Mouse (Mus musculus) limb, embryonic 10.5 days (tissue): ENCODE results near the gene Tef. TPM values are rescaled to one million over a fixed set of nuclear protein-coding genes. Genes with fewer than 3 reads are reported as not detected.

Experiments used
- DNase-seq: peaks from one replicate; pipeline ENCODE4 v3.0.0-alpha.2; 2017; ENCODE audit warnings: low spot score
- H3K27ac ChIP-seq: fragments of 300-500 bp; sonication (generic); 2 replicates; pipeline ENCODE4 v1.5.1; 2016; ENCODE audit warnings: mild to moderate bottlenecking
- H3K27me3 ChIP-seq: fragments of 300-500 bp; sonication (generic); 2 replicates; pipeline ENCODE4 v1.6.1; 2016; ENCODE audit warnings: low read depth, mild to moderate bottlenecking; ENCODE audit not compliant: poor library complexity, severe bottlenecking
- H3K36me3 ChIP-seq: fragments of 300-500 bp; sonication (generic); 2 replicates; pipeline ENCODE4 v1.6.1; 2016; ENCODE audit warnings: mild to moderate bottlenecking, moderate library complexity
- H3K4me1 ChIP-seq: fragments of 300-500 bp; sonication (generic); 2 replicates; pipeline ENCODE4 v1.6.1; 2016
- H3K4me3 ChIP-seq: fragments of 300-500 bp; sonication (generic); 2 replicates; pipeline ENCODE4 v1.5.1; 2016; ENCODE audit warnings: mild to moderate bottlenecking, moderate library complexity
- H3K9me3 ChIP-seq: fragments of 300-500 bp; sonication (generic); replicated peaks from 2 replicates; pipeline ENCODE4 v1.6.1; 2016; ENCODE audit warnings: mild to moderate bottlenecking
- WGBS: fragments of 180-500 bp; shearing (Covaris S2); methylation state at CpG from one replicate; pipeline ENCODE4 v1.1.7; 2016; 5-methylcytosine and 5-hydroxymethylcytosine counted together
- polyA plus RNA-seq: library from polyadenylated mRNA; unstranded; fragments of >200 nt; fragmentation: Nextera tagmentation; extraction: Ambion mirVana; gene quantifications from 2 replicates; pipeline ENCODE4 v1.2.1, GENCODE M21; 2016

The Tef gene
- polyA plus RNA-seq, 1 experiment from 2014 or later, result 16.5 TPM

- H3K9me3 ChIP-seq, result no peaks in the 10 kb centered on the region
- H3K27me3 ChIP-seq, result no peaks in the 10 kb centered on the region
- H3K27ac ChIP-seq, result no peak overlapping the region
- DNase-seq, result no peak
- H3K36me3 ChIP-seq, result peaks cover 43% of the 10 kb centered on the region
- 90% methylated on average over 5 of the region's 5 CpGs for WGBS
- no peak overlapping the region for H3K4me3 ChIP-seq
- H3K4me1 ChIP-seq, result peaks cover 37% of the 10 kb centered on the region
Observed at GRCm38 (mm10) chr15:81813986-81814705, 11.9 kb downstream of the Tef start.

GRCm38 (mm10) chr15:81814716-81815370 lies 12.6 kb downstream of the Tef start:
- WGBS, result 92% methylated on average over 12 of the region's 12 CpGs
- H3K4me3 ChIP-seq, result no peak overlapping the region
- no peaks in the 10 kb centered on the region for H3K27me3 ChIP-seq
- H3K9me3 ChIP-seq, result no peaks in the 10 kb centered on the region
- H3K36me3 ChIP-seq, result peaks cover 50% of the 10 kb centered on the region
- DNase-seq, result no peak
- H3K4me1 ChIP-seq, result peaks cover 33% of the 10 kb centered on the region
- H3K27ac ChIP-seq, result no peak overlapping the region

GRCm38 (mm10) chr15:81818404-81818803 lies 16.2 kb downstream of the Tef start:
- peaks cover 84% of the 10 kb centered on the region for H3K36me3 ChIP-seq
- no peaks in the 10 kb centered on the region for H3K27me3 ChIP-seq
- H3K4me1 ChIP-seq, result 0 out of 2 replicates have a peak, but pooled peaks cover 3% of the 10 kb centered on the region
- DNase-seq, result no peak
- H3K9me3 ChIP-seq, result no peaks in the 10 kb centered on the region
- no peak overlapping the region for H3K4me3 ChIP-seq
- WGBS, result 89% methylated on average over 3 of the region's 3 CpGs
- no peak overlapping the region for H3K27ac ChIP-seq

- 89% methylated on average over 3 of the region's 3 CpGs for WGBS
- H3K4me3 ChIP-seq, result no peak overlapping the region
- no peak for DNase-seq
- H3K27ac ChIP-seq, result no peak overlapping the region
- H3K36me3 ChIP-seq, result peaks cover 90% of the 10 kb centered on the region
- H3K9me3 ChIP-seq, result no peaks in the 10 kb centered on the region
- H3K4me1 ChIP-seq, result no peaks in the 10 kb centered on the region
- H3K27me3 ChIP-seq, result no peaks in the 10 kb centered on the region
Observed at GRCm38 (mm10) chr15:81822631-81823030, 20.4 kb downstream of the Tef start.

GRCm38 (mm10) chr15:81824832-81825231 lies 22.6 kb downstream of the Tef start:
- Histone ChIP-seq H3K36me3 (peaks cover 73% of the 10 kb centered on the region), H3K27ac (no peak overlapping the region), H3K4me3 (no peak overlapping the region), H3K9me3 (no peaks in the 10 kb centered on the region), H3K27me3 (no peaks in the 10 kb centered on the region), H3K4me1 (no peaks in the 10 kb centered on the region)
- DNase-seq, result no peak
- 82% methylated on average over 3 of the region's 3 CpGs for WGBS

- Histone ChIP-seq H3K4me1 (peaks cover 8% of the 10 kb centered on the region), H3K27me3 (peaks cover under 1% of the 10 kb centered on the region; the same call in 1 of the 2 replicates), H3K9me3 (no peaks in the 10 kb centered on the region), H3K27ac (no peak overlapping the region), H3K4me3 (no peak overlapping the region), H3K36me3 (peaks cover 37% of the 10 kb centered on the region)
- DNase-seq, result no peak
- WGBS, result 89% methylated on average over 7 of the region's 7 CpGs
Observed at GRCm38 (mm10) chr15:81828426-81829207, 26.4 kb downstream of the Tef start.

- DNase-seq, result no peak
- H3K4me1 ChIP-seq, result peaks cover 10% of the 10 kb centered on the region
- H3K36me3 ChIP-seq, result peaks cover 31% of the 10 kb centered on the region
- no peak overlapping the region for H3K27ac ChIP-seq
- H3K9me3 ChIP-seq, result no peaks in the 10 kb centered on the region
- peaks cover 6% of the 10 kb centered on the region for H3K27me3 ChIP-seq
- 79% methylated on average over 2 of the region's 2 CpGs for WGBS
- no peak overlapping the region for H3K4me3 ChIP-seq
Observed at GRCm38 (mm10) chr15:81829208-81829580, 27.0 kb downstream of the Tef start.

GRCm38 (mm10) chr15:81830530-81830929 lies 28.3 kb downstream of the Tef start:
- DNase-seq, result no peak
- H3K27ac ChIP-seq, result no peak overlapping the region
- H3K4me1 ChIP-seq, result peaks cover 22% of the 10 kb centered on the region
- peaks cover 20% of the 10 kb centered on the region for H3K27me3 ChIP-seq
- 94% methylated on average over 4 of the region's 4 CpGs for WGBS
- H3K4me3 ChIP-seq, result no peak overlapping the region
- peaks cover 18% of the 10 kb centered on the region for H3K36me3 ChIP-seq
- H3K9me3 ChIP-seq, result no peaks in the 10 kb centered on the region

GRCm38 (mm10) chr15:81831136-81831825 lies 29.1 kb downstream of the Tef start:
- WGBS, result 17% methylated on average over 24 of the region's 24 CpGs
- Histone ChIP-seq H3K4me1 (peaks cover 30% of the 10 kb centered on the region), H3K36me3 (peaks cover 11% of the 10 kb centered on the region; the same call in 1 of the 2 replicates), H3K9me3 (no peaks in the 10 kb centered on the region), H3K27me3 (peaks cover 27% of the 10 kb centered on the region), H3K27ac (0 out of 2 replicates have a peak overlapping the region, but pooled peaks have one; percentile 31), H3K4me3 (peak overlapping the region; percentile 21; the same call in 1 of the 2 replicates)
- peak; percentile 93 for DNase-seq

GRCm38 (mm10) chr15:81832219-81832618 lies 30.0 kb downstream of the Tef start:
- 96% methylated on average over 3 of the region's 3 CpGs for WGBS
- H3K36me3 ChIP-seq, result 0 out of 2 replicates have a peak, but pooled peaks cover 10% of the 10 kb centered on the region
- H3K4me3 ChIP-seq, result no peak overlapping the region
- no peaks in the 10 kb centered on the region for H3K9me3 ChIP-seq
- DNase-seq, result no peak
- H3K4me1 ChIP-seq, result peaks cover 39% of the 10 kb centered on the region
- peaks cover 37% of the 10 kb centered on the region for H3K27me3 ChIP-seq
- H3K27ac ChIP-seq, result no peak overlapping the region

GRCm38 (mm10) chr15:81833481-81833880 lies 31.3 kb downstream of the Tef start:
- H3K4me1 ChIP-seq, result peaks cover 43% of the 10 kb centered on the region
- H3K9me3 ChIP-seq, result no peaks in the 10 kb centered on the region
- H3K27me3 ChIP-seq, result peaks cover 43% of the 10 kb centered on the region
- 75% methylated on average over 4 of the region's 4 CpGs for WGBS
- no peak for DNase-seq
- no peak overlapping the region for H3K27ac ChIP-seq
- H3K4me3 ChIP-seq, result no peak overlapping the region
- H3K36me3 ChIP-seq, result 0 out of 2 replicates have a peak, but pooled peaks cover 3% of the 10 kb centered on the region

- Histone ChIP-seq H3K27me3 (peaks cover 43% of the 10 kb centered on the region), H3K36me3 (0 out of 2 replicates have a peak, but pooled peaks cover 2% of the 10 kb centered on the region), H3K4me3 (no peak overlapping the region), H3K4me1 (peaks cover 43% of the 10 kb centered on the region), H3K27ac (no peak overlapping the region), H3K9me3 (no peaks in the 10 kb centered on the region)
- 20% methylated on average over 3 of the region's 3 CpGs for WGBS
- no peak for DNase-seq
Observed at GRCm38 (mm10) chr15:81834171-81834841, 32.1 kb downstream of the Tef start.
